Comparison of ENCODE assay signal across 8 mouse cellular contexts in the genomic region with DNA sequence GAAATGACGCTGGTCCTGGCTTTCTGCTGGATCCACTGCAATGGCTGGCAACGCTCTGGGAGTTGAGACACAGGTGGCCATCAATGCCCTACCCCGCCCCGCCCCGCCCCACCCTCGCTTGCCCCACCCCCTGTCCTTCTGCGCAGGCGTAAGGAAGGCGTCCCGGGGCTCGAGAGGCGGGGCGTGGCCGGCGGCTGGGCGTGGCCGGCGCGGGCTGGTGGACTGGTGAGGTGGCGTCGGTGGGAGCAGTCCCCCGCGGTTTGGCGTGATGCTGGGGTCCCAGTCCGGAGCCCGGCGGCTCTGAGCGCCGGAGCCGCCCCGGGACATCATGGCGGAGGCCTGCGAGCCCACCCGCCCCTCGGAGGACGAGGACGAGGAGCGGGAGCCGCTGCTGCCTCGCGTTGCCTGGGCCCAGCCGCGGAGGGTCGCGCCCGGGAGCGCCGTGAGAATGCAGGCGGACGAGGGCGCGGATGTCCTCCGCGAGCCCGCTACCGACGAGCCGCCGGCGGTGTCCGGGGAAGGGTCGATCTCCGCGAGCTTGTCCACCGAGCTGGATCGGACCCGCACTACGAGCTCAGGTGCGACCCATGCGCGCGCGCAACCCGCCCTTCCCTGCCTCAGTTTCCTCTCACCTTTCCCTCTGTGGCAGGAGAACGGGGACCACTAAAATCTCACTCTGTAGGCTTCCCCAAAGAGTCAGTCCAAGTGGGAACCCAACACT. TPM values are rescaled to one million over a fixed set of nuclear protein-coding genes. Genes with fewer than 3 reads are reported as not detected.
A peak's percentile ranks its signal among the peaks of the same experiment; 100 is the strongest.
DNase-seq lines count a peak whose midpoint lies in the region; ATAC-seq and TF ChIP-seq lines count a peak whose summit lies in the region.

TSS of gene Pi4k2b (plus strand) at position 184 of the 721 bp plus-strand sequence.

- 0% methylated on average over 69 of the region's 75 CpGs for WGBS in embryonic facial prominence, embryonic 15.5 days
- under 1% methylated on average over 75 of the region's 75 CpGs for WGBS in heart, embryonic 10.5 days
- under 1% methylated on average over 69 of the region's 75 CpGs for WGBS in kidney, embryonic 15.5 days
- under 1% methylated on average over 64 of the region's 75 CpGs for WGBS in liver, embryonic 11.5 days

- peak; percentile 67 for DNase-seq in 3T3-L1 (ENCODE audit: low read depth, low spot score)
- DNase-seq in adrenal gland, postnatal 36 days: peak; percentile 88 to 92
- DNase-seq in heart, embryonic 10.5 days (ENCODE audit: low spot score): peak; percentile 94
- peak; percentile 88 for DNase-seq in liver, embryonic 11.5 days (ENCODE audit: low spot score)
- DNase-seq in spleen, postnatal 4 days (ENCODE audit: low spot score in 2 of 2): peak; percentile 93 to 98

- H3K4me1 ChIP-seq in embryonic facial prominence, embryonic 15.5 days: peaks cover 7% of the 10 kb centered on the region; the same call in 1 of the 2 replicates
- no peaks in the 10 kb centered on the region for H3K4me1 ChIP-seq in heart, embryonic 10.5 days
- peaks cover 7% of the 10 kb centered on the region for H3K4me1 ChIP-seq in kidney, embryonic 15.5 days
- 0 out of 2 replicates have a peak, but pooled peaks cover 4% of the 10 kb centered on the region for H3K4me1 ChIP-seq in liver, embryonic 11.5 days (replicated peaks; ENCODE audit: control insufficient read depth, insufficient read depth, low read length)

- H3K79me2 ChIP-seq in myocyte (ENCODE audit: control insufficient read depth, insufficient read depth): peaks cover 48% of the 10 kb centered on the region

- peak within 1 kb of the TSS; percentile 85 for H3K4me3 ChIP-seq in embryonic facial prominence, embryonic 15.5 days (replicated peaks)
- peak within 1 kb of the TSS; percentile 91 for H3K4me3 ChIP-seq in heart, embryonic 10.5 days
- peak within 1 kb of the TSS; percentile 91 for H3K4me3 ChIP-seq in kidney, embryonic 15.5 days (replicated peaks)
- peak within 1 kb of the TSS; percentile 91 for H3K4me3 ChIP-seq in liver, embryonic 11.5 days (ENCODE audit: low read depth, low read length)
- H3K4me3 ChIP-seq in myocyte: peak within 1 kb of the TSS; percentile 72

- H3K36me3 ChIP-seq in embryonic facial prominence, embryonic 15.5 days: no peaks in the 10 kb centered on the region
- peaks cover 3% of the 10 kb centered on the region; the same call in 1 of the 2 replicates for H3K36me3 ChIP-seq in heart, embryonic 10.5 days
- H3K36me3 ChIP-seq in kidney, embryonic 15.5 days: no peaks in the 10 kb centered on the region
- no peaks in the 10 kb centered on the region for H3K36me3 ChIP-seq in liver, embryonic 11.5 days (ENCODE audit: control insufficient read depth, insufficient read depth, low read length)
- no peaks in the 10 kb centered on the region for H3K36me3 ChIP-seq in myocyte (ENCODE audit: control insufficient read depth, insufficient read depth)

- peak within 1 kb of the TSS; percentile 84 for H3K27ac ChIP-seq in embryonic facial prominence, embryonic 15.5 days (replicated peaks)
- H3K27ac ChIP-seq in heart, embryonic 10.5 days: peak within 1 kb of the TSS; percentile 96
- H3K27ac ChIP-seq in kidney, embryonic 15.5 days: peak within 1 kb of the TSS; percentile 87
- H3K27ac ChIP-seq in liver, embryonic 11.5 days (ENCODE audit: low read depth, low read length): peak within 1 kb of the TSS; percentile 82

- peak within 1 kb of the TSS; percentile 73 for H3K9ac ChIP-seq in embryonic facial prominence, embryonic 15.5 days
- H3K9ac ChIP-seq in kidney, embryonic 15.5 days: peak within 1 kb of the TSS; percentile 80
- peak within 1 kb of the TSS; percentile 79 for H3K9ac ChIP-seq in liver, embryonic 11.5 days (ENCODE audit: low read depth, low read length)

- peak; percentile 91 for ATAC-seq in embryonic facial prominence, embryonic 15.5 days (ENCODE audit: insufficient number of reproducible peaks, low FRiP score, low TSS enrichment, low read depth)
- ATAC-seq in kidney, embryonic 15.5 days (replicated peaks; ENCODE audit: low FRiP score): peak; percentile 96
- peak; percentile 93 for ATAC-seq in liver, embryonic 11.5 days (replicated peaks; ENCODE audit: low FRiP score)

- H3ac ChIP-seq in myocyte (ENCODE audit: control insufficient read depth, insufficient read length): peak within 1 kb of the TSS; percentile 53

- peak; percentile 87 for TF ChIP-seq POLR2A in myocyte (IDR thresholded peaks at IDR 0.05; ENCODE audit: insufficient read length, low read depth)

- no peaks in the 10 kb centered on the region for H3K9me3 ChIP-seq in embryonic facial prominence, embryonic 15.5 days (replicated peaks)
- H3K9me3 ChIP-seq in heart, embryonic 10.5 days: no peaks in the 10 kb centered on the region
- no peaks in the 10 kb centered on the region for H3K9me3 ChIP-seq in kidney, embryonic 15.5 days (replicated peaks)
- H3K9me3 ChIP-seq in liver, embryonic 11.5 days (ENCODE audit: control insufficient read depth, low read length): no peaks in the 10 kb centered on the region

- peak within 1 kb of the TSS; percentile 69 for H3K4me2 ChIP-seq in embryonic facial prominence, embryonic 15.5 days (replicated peaks)
- H3K4me2 ChIP-seq in kidney, embryonic 15.5 days: peak within 1 kb of the TSS; percentile 75
- H3K4me2 ChIP-seq in liver, embryonic 11.5 days: peak within 1 kb of the TSS; percentile 81
- peak within 1 kb of the TSS; percentile 77 for H3K4me2 ChIP-seq in myocyte (ENCODE audit: low read depth)

- H3K27me3 ChIP-seq in embryonic facial prominence, embryonic 15.5 days: no peaks in the 10 kb centered on the region
- H3K27me3 ChIP-seq in heart, embryonic 10.5 days (ENCODE audit: insufficient read depth, poor library complexity, severe bottlenecking): no peaks in the 10 kb centered on the region
- no peaks in the 10 kb centered on the region for H3K27me3 ChIP-seq in kidney, embryonic 15.5 days
- H3K27me3 ChIP-seq in liver, embryonic 11.5 days (replicated peaks; ENCODE audit: control insufficient read depth, insufficient read depth, low read length): no peaks in the 10 kb centered on the region
- no peaks in the 10 kb centered on the region for H3K27me3 ChIP-seq in myocyte (ENCODE audit: control insufficient read depth, insufficient read depth, insufficient read length)

TF ChIP-seq in myocyte, 11 proteins besides CTCF, POLR2A, EP300 and RAD21:
- TF ChIP-seq TCF3 (IDR thresholded peaks at IDR 0.05; ENCODE audit: insufficient read length, low read depth) (no peak), POLR2AphosphoS2 (IDR thresholded peaks at IDR 0.05; ENCODE audit: insufficient read length, low read depth) (peak; percentile 86), TCF12 (IDR thresholded peaks at IDR 0.05; ENCODE audit: insufficient read depth, poor library complexity, severe bottlenecking) (no peak)

RNA-seq across cellular contexts. Expression of gene Pi4k2b, which starts in this region (rescaled TPM):
- total RNA-seq in adrenal gland, postnatal 36 days (2021): 10 to 100 TPM; 11.4 to 11.7 TPM
- polyA plus RNA-seq in embryonic facial prominence, embryonic 15.5 days (2015; fragmentation: Nextera tagmentation; extraction: Ambion mirVana): 21.3 and 21.7 TPM in 2 replicates
- polyA plus RNA-seq in heart, embryonic 10.5 days (2016; fragmentation: Nextera tagmentation; extraction: Ambion mirVana): 9.8 and 14.4 TPM in 2 replicates
- 22.4 and 23.7 TPM in 2 replicates for polyA plus RNA-seq in kidney, embryonic 15.5 days (2015; fragmentation: Nextera tagmentation; extraction: Ambion mirVana)
- 20.8 and 26.9 TPM in 2 replicates for polyA plus RNA-seq in liver, embryonic 11.5 days (2014; fragmentation: Nextera tagmentation; extraction: Ambion mirVana)
- 8.8 TPM for polyA plus RNA-seq in myocyte (2012; fragmentation: generic; extraction: Trizol)

Comparison
In these comparisons a context has a peak if more than half of its experiments do, and no peak if none do; other contexts are left out.
1. Peak in every context shown above with its lines: DNase-seq, ATAC-seq, H3K4me3 ChIP-seq and H3K27ac ChIP-seq.